Comparison of ENCODE assay signal across 9 mouse cellular contexts in genomic region chr11:52517330-52517729, GRCm38 (mm10).
DNase-seq lines count a peak whose midpoint lies in the region; TF ChIP-seq lines count a peak whose summit lies in the region.
"Had no signal": no experiment of that assay in that cellular context is flagged by ENCODE, and none has a peak within 500 bp of the region (broad histone marks: within the 10 kb centered on the region; RNA-seq: fewer than 3 reads in every experiment).

No protein-coding gene starts in this region.

- H3K4me1 ChIP-seq in testis, adult 2 months (ENCODE audit: control insufficient read depth, insufficient read depth, low read length), result no peaks in the 10 kb centered on the region

- no peak for TF ChIP-seq POLR2A in testis, adult 2 months (IDR thresholded peaks at IDR 0.05; ENCODE audit: control insufficient read depth, low read depth, low read length)

- no peaks in the 10 kb centered on the region for H3K36me3 ChIP-seq in testis, adult 2 months (ENCODE audit: control insufficient read depth, insufficient read depth, low read length)

- no peaks in the 10 kb centered on the region for H3K27me3 ChIP-seq in testis, adult 2 months (ENCODE audit: control insufficient read depth, insufficient read depth, low read length)

- intact Hi-C loops in gastrocnemius, adult 2 months (cut with DNase I), result no loop called here
- intact Hi-C loops in gastrocnemius, postnatal 36 days (cut with DNase I), result no loop called here

- no peak overlapping the region for H3K27ac ChIP-seq in gastrocnemius, adult 2 months
- H3K27ac ChIP-seq in testis, adult 2 months (ENCODE audit: control insufficient read depth, insufficient read depth, low read depth, low read length), result no peak overlapping the region

- TF ChIP-seq CTCF in gastrocnemius, adult 2 months (IDR thresholded peaks at IDR 0.05), result peak; percentile 39
- TF ChIP-seq CTCF in testis, adult 2 months (IDR thresholded peaks at IDR 0.05; ENCODE audit: control insufficient read depth, insufficient read depth, insufficient replicate concordance, low read depth, low read length), result peak; percentile 87

- DNase-seq in gastrocnemius, adult 2 months, result no peak
- no peak for DNase-seq in gastrocnemius, postnatal 36 days
- peak; percentile 16 for DNase-seq in lung, postnatal 14 days
- DNase-seq in lung, postnatal 10 days, result no peak
- DNase-seq in c-Kit-positive CD71-positive TER-119-positive erythroid progenitor cells, embryonic 14.5 days (ENCODE audit: low spot score), result peak; percentile 8
- DNase-seq in spleen, postnatal 4 days (ENCODE audit: low spot score in 2 of 2), result no peak
- DNase-seq in kidney, adult 8-10 months, result no peak

- H3K4me3 ChIP-seq in gastrocnemius, adult 2 months, result no peak overlapping the region
- H3K4me3 ChIP-seq in testis, adult 2 months (ENCODE audit: control insufficient read depth, low read depth, low read length), result no peak overlapping the region
- H3K4me3 ChIP-seq: erythroblast, embryonic 14.5 days had no signal

Comparison
In these comparisons a context has a peak if more than half of its experiments do, and no peak if none do; other contexts are left out.
1. DNase-seq: peak in lung, postnatal 14 days (single experiment) and c-Kit-positive CD71-positive TER-119-positive erythroid progenitor cells, embryonic 14.5 days (single experiment); none in gastrocnemius, adult 2 months (single experiment), gastrocnemius, postnatal 36 days (0 of 2), lung, postnatal 10 days (single experiment), spleen, postnatal 4 days (0 of 2) and kidney, adult 8-10 months (0 of 2).